Mouse (Mus musculus) midbrain, postnatal 0 days (tissue): ENCODE measurements at regions not wholly inside any gene's neighbourhood (a gene's known extent, or its start where the extent isn't known, plus 50 kb on each side); places are given as distances from the start of the nearest gene placed in this dataset.

Experiments used
- ATAC-seq: fragments of 200-750 bp; cut with Nextera tagmentation; 2 replicates; pipeline ENCODE4 v1.8.0; 2017; ENCODE audit warnings: moderate number of reproducible peaks, mild to moderate bottlenecking, moderate TSS enrichment, moderate library complexity; ENCODE audit not compliant: low FRiP score
- DNase-seq: peaks from one replicate; pipeline ENCODE4 v3.0.0-alpha.2; 2015; ENCODE audit warnings: low spot score
- H3K27ac ChIP-seq: fragments of 300-500 bp; sonication (generic); 2 replicates; pipeline ENCODE4 v1.5.1; 2014; ENCODE audit warnings: low read depth, mild to moderate bottlenecking, low read length, mixed read lengths
- H3K27me3 ChIP-seq: fragments of 300-500 bp; sonication (generic); 2 replicates; pipeline ENCODE4 v1.6.1; 2014; ENCODE audit warnings: low read length, control low read depth, mixed read lengths; ENCODE audit not compliant: insufficient read depth
- H3K36me3 ChIP-seq: fragments of 300-500 bp; sonication (generic); 2 replicates; pipeline ENCODE4 v1.6.1; 2014; ENCODE audit warnings: low read length, control low read depth, mixed read lengths; ENCODE audit not compliant: insufficient read depth
- H3K4me1 ChIP-seq: fragments of 300-500 bp; sonication (generic); 2 replicates; pipeline ENCODE4 v1.6.1; 2014; ENCODE audit warnings: mild to moderate bottlenecking, control low read depth, antibody characterized with exemption, low read length, mixed read lengths; ENCODE audit not compliant: insufficient read depth
- H3K4me2 ChIP-seq: fragments of 300-500 bp; sonication (generic); 2 replicates; pipeline ENCODE4 v1.6.1; 2014; ENCODE audit warnings: low read depth, mild to moderate bottlenecking, low read length, mixed read lengths; ENCODE audit not compliant: poor library complexity, severe bottlenecking
- H3K4me3 ChIP-seq: fragments of 300-500 bp; sonication (generic); 2 replicates; pipeline ENCODE4 v1.5.1; 2014; ENCODE audit warnings: low read depth, mild to moderate bottlenecking, low read length, moderate library complexity
- H3K9ac ChIP-seq: fragments of 300-500 bp; sonication (generic); replicated peaks from 2 replicates; pipeline ENCODE4 v1.6.1; 2014; ENCODE audit warnings: mild to moderate bottlenecking, low read length, moderate library complexity, mixed read lengths; ENCODE audit not compliant: poor library complexity, severe bottlenecking
- H3K9me3 ChIP-seq: fragments of 300-500 bp; sonication (generic); 2 replicates; pipeline ENCODE4 v1.6.1; 2016; ENCODE audit warnings: low read length, control low read depth
- CTCF ChIP-seq: IDR thresholded peaks from 2 replicates; pipeline ENCODE4 v1.5.1; 2016; ENCODE audit warnings: antibody characterized with exemption, mild to moderate bottlenecking
- WGBS: fragments of 180-500 bp; shearing (Covaris S2); extraction: QIAGEN DNeasy Blood & Tissue Kit; methylation state at CpG from one replicate; pipeline ENCODE4 v1.1.7; 2014; 5-methylcytosine and 5-hydroxymethylcytosine counted together

DNA sequence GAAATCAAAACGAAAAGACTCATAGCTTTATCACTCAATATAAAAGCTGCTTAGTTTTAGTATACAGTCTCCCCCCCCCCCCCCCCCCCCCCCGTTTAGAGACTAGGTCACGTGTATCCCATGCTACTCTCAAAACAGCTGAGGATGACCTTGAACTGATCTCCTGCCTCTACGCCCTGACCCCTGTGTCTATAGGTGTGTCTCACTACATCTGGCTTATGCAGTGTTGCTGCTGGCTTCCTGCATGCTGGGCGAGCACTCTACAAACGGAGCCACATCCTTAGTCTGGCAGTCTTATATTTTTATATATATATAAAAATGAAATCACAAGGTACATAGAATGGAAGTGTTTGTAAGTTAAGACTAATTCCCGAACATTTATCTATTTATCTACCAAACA, 79.3 kb upstream of the Lrig1 start:
- Histone ChIP-seq H3K36me3 (no peaks in the 10 kb centered on the region), H3K9me3 (no peaks in the 10 kb centered on the region), H3K27me3 (no peaks in the 10 kb centered on the region), H3K4me3 (no peak overlapping the region), H3K9ac (no peak overlapping the region), H3K4me1 (no peaks in the 10 kb centered on the region), H3K4me2 (no peak overlapping the region), H3K27ac (no peak overlapping the region)
- ATAC-seq = no peak
- WGBS = 75% methylated on average over 7 of the region's 7 CpGs
- no peak for TF ChIP-seq CTCF
- DNase-seq = no peak

GRCm38 (mm10) chr6:94778797-94779196, 78.8 kb upstream of the Lrig1 start:
- Histone ChIP-seq H3K4me3 (no peak overlapping the region), H3K9ac (no peak overlapping the region), H3K4me2 (no peak overlapping the region), H3K9me3 (no peaks in the 10 kb centered on the region), H3K27ac (no peak overlapping the region), H3K27me3 (no peaks in the 10 kb centered on the region), H3K36me3 (no peaks in the 10 kb centered on the region), H3K4me1 (no peaks in the 10 kb centered on the region)
- TF ChIP-seq CTCF = no peak
- ATAC-seq (no peak), DNase-seq (no peak)
- 38% methylated on average over 1 of the region's 1 CpGs for WGBS

GRCm38 (mm10) chr6:94776585-94776984, 76.6 kb upstream of the Lrig1 start:
- Histone ChIP-seq H3K27me3 (no peaks in the 10 kb centered on the region), H3K4me3 (no peak overlapping the region), H3K4me2 (no peak overlapping the region), H3K4me1 (no peaks in the 10 kb centered on the region; the same call in 1 of the 2 replicates), H3K27ac (no peak overlapping the region), H3K9ac (no peak overlapping the region), H3K36me3 (no peaks in the 10 kb centered on the region), H3K9me3 (no peaks in the 10 kb centered on the region)
- DNase-seq (no peak), ATAC-seq (no peak)
- 32% methylated on average over 4 of the region's 4 CpGs for whole genome bisulfite sequencing
- TF ChIP-seq CTCF = no peak

DNA sequence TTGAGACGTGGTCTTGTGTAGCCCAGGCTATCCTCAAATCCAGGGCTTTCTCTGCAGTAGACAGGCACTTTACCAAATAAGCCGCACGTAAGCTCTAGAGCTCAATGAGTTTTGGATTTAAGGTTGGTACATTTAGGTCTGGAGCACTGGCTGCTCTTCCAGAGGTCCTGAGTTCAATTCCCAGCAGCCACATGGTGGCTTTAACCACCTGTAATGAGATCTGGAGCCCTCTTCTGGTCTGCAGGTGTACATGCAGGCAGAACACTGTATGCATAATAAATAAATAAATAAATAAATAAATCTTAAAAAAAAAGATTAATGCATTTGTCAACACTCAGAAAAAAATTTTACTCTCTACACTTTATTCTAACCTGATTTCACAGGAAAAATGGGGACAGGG, 74.9 kb upstream of the Lrig1 start:
- Histone ChIP-seq H3K4me3 (no peak overlapping the region), H3K36me3 (no peaks in the 10 kb centered on the region), H3K27ac (peak overlapping the region; percentile 69; the same call in 1 of the 2 replicates), H3K4me1 (no peaks in the 10 kb centered on the region; the same call in 1 of the 2 replicates), H3K27me3 (no peaks in the 10 kb centered on the region), H3K9me3 (no peaks in the 10 kb centered on the region), H3K9ac (no peak overlapping the region), H3K4me2 (no peak overlapping the region)
- DNase-seq (no peak), ATAC-seq (no peak)
- peak; percentile 31 for TF ChIP-seq CTCF
- WGBS = 95% methylated on average over 3 of the region's 3 CpGs

GRCm38 (mm10) chr6:94773604-94774486, 73.9 kb upstream of the Lrig1 start:
- no peaks in the 10 kb centered on the region; the same call in 1 of the 2 replicates for H3K4me1 ChIP-seq
- H3K27ac ChIP-seq = peak overlapping the region; percentile 69
- 2% methylated on average over 27 of the region's 27 CpGs for WGBS
- no peak for TF ChIP-seq CTCF
- no peaks in the 10 kb centered on the region for H3K36me3 ChIP-seq
- H3K9me3 ChIP-seq = no peaks in the 10 kb centered on the region
- ATAC-seq = no peak; the same call in 1 of the 2 replicates
- no peaks in the 10 kb centered on the region for H3K27me3 ChIP-seq
- H3K4me3 ChIP-seq = peak overlapping the region; percentile 5; the same call in 1 of the 2 replicates
- peak overlapping the region; percentile 42 for H3K9ac ChIP-seq
- peak overlapping the region; percentile 49 for H3K4me2 ChIP-seq
- DNase-seq = peak; percentile 47

DNA sequence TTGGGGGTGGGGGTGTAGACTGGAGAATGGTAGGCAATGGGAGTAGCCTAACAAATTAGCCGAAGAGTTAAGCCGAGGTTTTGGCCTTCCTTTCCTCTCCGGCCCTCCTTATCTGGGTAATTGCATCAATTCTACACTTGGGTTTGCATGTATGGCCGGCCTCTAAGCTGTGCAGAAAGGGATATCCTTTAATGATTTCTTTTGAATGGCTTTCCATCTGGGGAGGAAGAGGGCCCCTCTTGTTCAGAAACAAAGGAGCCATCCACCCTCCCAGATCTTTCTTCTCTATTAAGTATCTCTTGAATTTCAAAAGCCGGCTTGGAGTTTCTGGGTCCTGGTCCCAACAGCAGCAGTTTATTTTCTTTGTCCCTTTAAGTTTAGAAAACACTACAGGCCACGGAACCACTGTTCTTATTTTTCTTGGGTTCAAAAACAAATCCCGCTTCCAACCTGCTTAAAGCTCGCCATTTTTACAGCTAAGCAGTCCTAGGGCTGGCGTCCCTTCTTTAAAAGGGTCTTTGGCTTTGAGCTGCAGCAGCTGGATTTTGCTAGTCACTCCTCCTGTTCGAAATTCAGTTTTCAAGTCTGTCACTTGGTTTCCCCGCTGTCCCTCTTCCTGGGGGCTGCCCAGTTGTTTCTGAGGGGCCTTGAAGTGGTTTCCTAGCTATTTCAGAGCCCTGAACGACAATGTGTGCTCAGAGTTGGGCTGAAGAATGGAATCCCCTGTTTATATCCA, 73.1 kb upstream of the Lrig1 start:
- Histone ChIP-seq H3K36me3 (no peaks in the 10 kb centered on the region), H3K27ac (peak overlapping the region; percentile 69), H3K4me3 (peak overlapping the region; percentile 5; the same call in 1 of the 2 replicates), H3K9me3 (no peaks in the 10 kb centered on the region), H3K27me3 (no peaks in the 10 kb centered on the region), H3K4me1 (no peaks in the 10 kb centered on the region; the same call in 1 of the 2 replicates), H3K9ac (0 out of 2 replicates have a peak overlapping the region, but pooled peaks have one; percentile 42), H3K4me2 (peak overlapping the region; percentile 49)
- no peak for TF ChIP-seq CTCF
- no peak for DNase-seq
- no peak; the same call in 1 of the 2 replicates for ATAC-seq
- 18% methylated on average over 12 of the region's 12 CpGs for WGBS
